Mouse (Mus musculus) MEL (cell line): ENCODE results near the gene Pafah1b2. TPM values are rescaled to one million over a fixed set of nuclear protein-coding genes. Genes with fewer than 3 reads are reported as not detected.
A peak's percentile ranks its signal among the peaks of the same experiment; 100 is the strongest.

ENCODE experiments used
- DNase-seq: peaks from one replicate; pipeline ENCODE4 v3.0.0; 2011; ENCODE audit warnings: low read depth, low spot score
- H3K27ac ChIP-seq: 2 replicates; pipeline ENCODE4 v1.5.1; 2012; ENCODE audit warnings: low read depth, mild to moderate bottlenecking, control low read depth, low read length, moderate library complexity; ENCODE audit not compliant: control insufficient read depth
- H3K27me3 ChIP-seq, 2 experiments: fragments of 150-350 bp in 1 of 2; sonication (generic) in 1 of 2; 2 replicates each; pipeline ENCODE4 v1.6.1; 2012; ENCODE audit warnings: low read length in 2 of 2, mild to moderate bottlenecking in 2 of 2, improper control_type of control experiment in 1 of 2, moderate library complexity in 1 of 2; ENCODE audit not compliant: insufficient read depth in 2 of 2, control insufficient read depth in 1 of 2
- H3K36me3 ChIP-seq, 2 experiments: 2 replicates each; pipeline ENCODE4 v1.6.1; 2012 to 2014; ENCODE audit warnings: low read length in 2 of 2, improper control_type of control experiment in 1 of 2, inconsistent platforms in 1 of 2, mild to moderate bottlenecking in 1 of 2; ENCODE audit not compliant: insufficient read depth in 2 of 2, control insufficient read depth in 1 of 2
- H3K4me1 ChIP-seq, 2 experiments: fragments of 150-350 bp in 1 of 2; sonication (generic) in 1 of 2; 2 replicates each; pipeline ENCODE4 v1.6.1; 2012; ENCODE audit warnings: low read length in 2 of 2, improper control_type of control experiment in 1 of 2, mild to moderate bottlenecking in 1 of 2; ENCODE audit not compliant: insufficient read depth in 2 of 2, control insufficient read depth in 1 of 2
- H3K4me3 ChIP-seq, 2 experiments: fragments of 150-350 bp in 1 of 2; sonication (generic) in 1 of 2; 2 replicates each; pipeline ENCODE4 v1.5.1; 2012; ENCODE audit warnings: low read depth in 2 of 2, low read length in 2 of 2, mild to moderate bottlenecking in 2 of 2, moderate library complexity in 2 of 2, control low read depth in 1 of 2, improper control_type of control experiment in 1 of 2; ENCODE audit not compliant: control insufficient read depth in 1 of 2, insufficient read depth in 1 of 2
- H3K79me2 ChIP-seq: 2 replicates; pipeline ENCODE4 v1.6.1; 2012; ENCODE audit warnings: mild to moderate bottlenecking, low read length, moderate library complexity; ENCODE audit not compliant: control insufficient read depth, poor library complexity, insufficient read depth
- H3K9ac ChIP-seq: 2 replicates; pipeline ENCODE4 v1.6.1; 2012; ENCODE audit warnings: low read depth, mild to moderate bottlenecking, control low read depth, low read length, moderate library complexity; ENCODE audit not compliant: control insufficient read depth, poor library complexity, severe bottlenecking
- H3K9me3 ChIP-seq: fragments of 150-350 bp; sonication (generic); replicated peaks from 2 replicates; pipeline ENCODE4 v1.6.1; 2012; ENCODE audit warnings: mild to moderate bottlenecking, low read length, improper control_type of control experiment, moderate library complexity; ENCODE audit not compliant: insufficient read depth
- CHD1 ChIP-seq: IDR thresholded peaks from 2 replicates; pipeline ENCODE4 v1.6.1; 2012; ENCODE audit warnings: low read depth, mild to moderate bottlenecking, inconsistent platforms, low read length, improper control_type of control experiment
- E2F4 ChIP-seq: IDR thresholded peaks from 2 replicates; pipeline ENCODE4 v1.6.1; 2011; ENCODE audit warnings: low read depth, low read length, improper control_type of control experiment, borderline replicate concordance
- ETS1 ChIP-seq: IDR thresholded peaks from 2 replicates; pipeline ENCODE4 v1.6.1; 2012; ENCODE audit warnings: low read depth, mild to moderate bottlenecking, inconsistent platforms, low read length, improper control_type of control experiment, moderate library complexity
- GABPA ChIP-seq: IDR thresholded peaks from 2 replicates; pipeline ENCODE4 v1.6.1; 2012; ENCODE audit warnings: low read depth, mild to moderate bottlenecking, inconsistent platforms, low read length, improper control_type of control experiment, moderate library complexity
- HCFC1 ChIP-seq: IDR thresholded peaks from 2 replicates; pipeline ENCODE4 v1.6.1; 2012; ENCODE audit warnings: low read depth, mild to moderate bottlenecking, inconsistent platforms, low read length, improper control_type of control experiment, moderate library complexity
- JUND ChIP-seq: IDR thresholded peaks from 2 replicates; pipeline ENCODE4 v1.6.1; 2011; ENCODE audit warnings: low read depth, mild to moderate bottlenecking, improper control_type of control experiment, low read length
- MAZ ChIP-seq: IDR thresholded peaks from 2 replicates; pipeline ENCODE4 v1.6.1; 2012; ENCODE audit warnings: low read depth, mild to moderate bottlenecking, inconsistent platforms, low read length, improper control_type of control experiment
- MEF2A ChIP-seq: IDR thresholded peaks from 2 replicates; pipeline ENCODE4 v1.6.1; 2014; ENCODE audit warnings: low read depth, mild to moderate bottlenecking, inconsistent platforms, low read length, improper control_type of control experiment; ENCODE audit not compliant: poor library complexity, insufficient replicate concordance, severe bottlenecking; ENCODE audit errors: extremely low read depth
- MXI1 ChIP-seq: IDR thresholded peaks from 2 replicates; pipeline ENCODE4 v1.6.1; 2011; ENCODE audit warnings: mild to moderate bottlenecking, low read depth, low read length, improper control_type of control experiment
- MYC ChIP-seq: IDR thresholded peaks from 2 replicates; pipeline ENCODE4 v1.6.1; 2011; ENCODE audit warnings: low read depth, mild to moderate bottlenecking, low read length, improper control_type of control experiment, moderate library complexity
- NRF1 ChIP-seq: IDR thresholded peaks from 2 replicates; pipeline ENCODE4 v1.6.1; 2014; ENCODE audit warnings: low read depth, mild to moderate bottlenecking, inconsistent platforms, low read length, improper control_type of control experiment, moderate library complexity; ENCODE audit not compliant: poor library complexity, insufficient read depth, severe bottlenecking
- POLR2A ChIP-seq, 2 experiments: IDR thresholded peaks; 2 replicates each; pipeline ENCODE4 v1.6.1; 2011 to 2012; ENCODE audit warnings: low read length in 2 of 2, mild to moderate bottlenecking in 2 of 2, control low read depth in 1 of 2, improper control_type of control experiment in 1 of 2, low read depth in 1 of 2, moderate library complexity in 1 of 2; ENCODE audit not compliant: control insufficient read depth in 1 of 2, insufficient read depth in 1 of 2, poor library complexity in 1 of 2
- POLR2AphosphoS2 ChIP-seq: IDR thresholded peaks from 2 replicates; pipeline ENCODE4 v1.6.1; 2011; ENCODE audit warnings: low read length, improper control_type of control experiment
- POLR2AphosphoS5 ChIP-seq: IDR thresholded peaks from 2 replicates; pipeline ENCODE4 v1.6.1; 2012; ENCODE audit warnings: low read depth, borderline replicate concordance, mild to moderate bottlenecking, inconsistent platforms, low read length, moderate library complexity, mixed read lengths
- RCOR1 ChIP-seq: IDR thresholded peaks from 2 replicates; pipeline ENCODE4 v1.6.1; 2012; ENCODE audit warnings: low read depth, mild to moderate bottlenecking, inconsistent platforms, low read length, improper control_type of control experiment
- SMC3 ChIP-seq: IDR thresholded peaks from 2 replicates; pipeline ENCODE4 v1.6.1; 2011; ENCODE audit warnings: low read depth, low read length, improper control_type of control experiment
- ZC3H11A ChIP-seq: IDR thresholded peaks from 2 replicates; pipeline ENCODE4 v1.6.1; 2012; ENCODE audit warnings: low read depth, mild to moderate bottlenecking, inconsistent platforms, low read length, improper control_type of control experiment
- ZKSCAN1 ChIP-seq: IDR thresholded peaks from 2 replicates; pipeline ENCODE4 v1.6.1; 2012; ENCODE audit warnings: low read depth, mild to moderate bottlenecking, inconsistent platforms, low read length, improper control_type of control experiment, moderate library complexity
- ZNF384 ChIP-seq: IDR thresholded peaks from 2 replicates; pipeline ENCODE4 v1.6.1; 2012; ENCODE audit warnings: low read depth, mild to moderate bottlenecking, inconsistent platforms, low read length, improper control_type of control experiment
- polyA plus RNA-seq, 2 experiments: library from polyadenylated mRNA; stranded (reverse) in 1 of 2; unstranded in 1 of 2; fragments of >175 nt in 1 of 2; fragments of >200 nt in 1 of 2; gene quantifications; 2 replicates each; pipeline versions ENCODE4 v1.2.1 to v1.2.4; 2012; ENCODE audit warnings: low replicate concordance in 2 of 2, low read depth in 1 of 2; ENCODE audit not compliant: insufficient read length in 2 of 2, insufficient read depth in 1 of 2, missing spikeins in 1 of 2
- total RNA-seq: library from RNA; depleted of rRNA; stranded (reverse); fragments of 300-350 nt; gene quantifications from 2 replicates; pipeline ENCODE4 v1.2.3, GENCODE M21; 2012

The Pafah1b2 gene
- total and polyA plus RNA-seq, 3 experiments: 127 to 178 (median 131) TPM

- no peak for TF ChIP-seq MEF2A
- TF ChIP-seq, all 39 proteins: peak for 5
Measured at GRCm38 (mm10) chr9:45954294-45955106, 58.0 kb downstream of the Pafah1b2 start (continued).

GRCm38 (mm10) chr9:45953511-45954293, 58.8 kb downstream of the Pafah1b2 start:
- Histone ChIP-seq H3K9ac (peak overlapping the region; percentile 81), H3K79me2 (peaks cover 12% of the 10 kb centered on the region), H3K27me3 (no peaks in the 10 kb centered on the region), H3K27ac (peak overlapping the region; percentile 28; the same call in 1 of the 2 replicates), H3K9me3 (no peaks in the 10 kb centered on the region), H3K4me1 (peaks cover 2 to 11% of the 10 kb centered on the region in 2 experiments; a peak in 2 of 4 replicates), H3K4me3 (peak overlapping the region; percentile 84 to 87), H3K36me3 (peaks cover 2 to 4% of the 10 kb centered on the region in 2 experiments; a peak in 2 of 4 replicates)
- TF ChIP-seq MEF2A: no peak
- no peak for TF ChIP-seq JUND
- no peak for TF ChIP-seq MYC
- no peak for TF ChIP-seq E2F4
- TF ChIP-seq MAZ: no peak
- no peak for TF ChIP-seq NRF1
- TF ChIP-seq SMC3: no peak
- no peak for TF ChIP-seq RCOR1
- no peak for TF ChIP-seq ZC3H11A
- no peak for TF ChIP-seq POLR2A (IDR thresholded peaks at IDR 0.05; ENCODE audit: control insufficient read depth in 1 of 2, insufficient read depth in 1 of 2, low read depth in 1 of 2, low read length in 2 of 2, poor library complexity in 1 of 2)
- TF ChIP-seq MXI1: no peak
- no peak for TF ChIP-seq ZNF384
- TF ChIP-seq POLR2AphosphoS2: no peak
- TF ChIP-seq HCFC1: no peak
- no peak for TF ChIP-seq POLR2AphosphoS5
- no peak for TF ChIP-seq GABPA
- no peak for TF ChIP-seq CHD1
- no peak for TF ChIP-seq ZKSCAN1
- TF ChIP-seq ETS1: no peak
- DNase-seq: no peak
